Mouse (Mus musculus) forebrain, embryonic 10.5 days (tissue): ENCODE measurements around the gene Rfwd3. TPM values are rescaled to one million over a fixed set of nuclear protein-coding genes. Genes with fewer than 3 reads are reported as not detected.
"Not testable (repeated sequence)": the region's sequence is repeated elsewhere in the genome, so short reads cannot be mapped to it uniquely, and the experiment has no call there.

Experiments used
- DNase-seq: peaks from one replicate; pipeline ENCODE4 v3.0.0-alpha.2; 2017; ENCODE audit warnings: low spot score; ENCODE audit errors: extremely low spot score
- H3K27ac ChIP-seq: fragments of 300-500 bp; sonication (generic); 2 replicates; pipeline ENCODE4 v1.5.1; 2016; ENCODE audit warnings: mild to moderate bottlenecking
- H3K27me3 ChIP-seq: fragments of 300-500 bp; sonication (generic); 2 replicates; pipeline ENCODE4 v1.6.1; 2016; ENCODE audit warnings: mild to moderate bottlenecking; ENCODE audit not compliant: poor library complexity, severe bottlenecking
- H3K36me3 ChIP-seq: fragments of 300-500 bp; sonication (generic); replicated peaks from 2 replicates; pipeline ENCODE4 v1.6.1; 2016; ENCODE audit warnings: mild to moderate bottlenecking, moderate library complexity
- H3K4me1 ChIP-seq: fragments of 300-500 bp; sonication (generic); 2 replicates; pipeline ENCODE4 v1.6.1; 2016
- H3K4me3 ChIP-seq: fragments of 300-500 bp; sonication (generic); 2 replicates; pipeline ENCODE4 v1.5.1; 2016; ENCODE audit warnings: mild to moderate bottlenecking, moderate library complexity
- H3K9me3 ChIP-seq: fragments of 300-500 bp; sonication (generic); 2 replicates; pipeline ENCODE4 v1.6.1; 2016; ENCODE audit warnings: mild to moderate bottlenecking, moderate library complexity
- WGBS: fragments of 180-500 bp; shearing (Covaris S2); methylation state at CpG from one replicate; pipeline ENCODE4 v1.1.7; 2016; 5-methylcytosine and 5-hydroxymethylcytosine counted together
- polyA plus RNA-seq: library from polyadenylated mRNA; unstranded; fragments of >200 nt; fragmentation: Nextera tagmentation; extraction: Ambion mirVana; gene quantifications from 2 replicates; pipeline ENCODE4 v1.2.1, GENCODE M21; 2016

The Rfwd3 gene
- polyA plus RNA-seq, 1 experiment from 2014 or later: 107 TPM

DNA sequence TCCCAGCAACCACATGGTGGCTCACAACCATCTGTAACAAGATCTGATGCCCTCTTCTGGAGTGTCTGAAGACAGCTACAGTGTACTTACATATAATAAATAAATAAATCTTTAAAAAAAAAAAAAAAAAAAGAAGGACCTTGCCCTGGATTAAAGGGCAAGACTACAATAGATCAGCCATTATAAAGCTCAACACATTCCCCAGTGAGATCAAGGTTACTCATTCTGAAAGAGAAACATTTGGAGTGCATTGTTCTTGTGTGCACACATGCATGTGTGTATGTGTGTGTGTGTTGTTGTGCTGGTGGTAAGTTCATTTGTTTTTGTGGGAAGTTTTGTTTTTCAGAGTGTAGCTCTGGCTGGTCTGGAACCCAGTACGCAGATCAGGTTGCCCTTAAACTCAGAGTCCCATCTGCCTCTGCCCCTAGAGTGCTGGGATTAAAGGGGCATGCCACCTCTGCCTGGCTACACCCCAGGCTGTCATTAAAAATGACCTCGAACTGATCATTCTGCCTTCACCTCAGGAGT, 35.3 kb downstream of the Rfwd3 start:
- 76% methylated on average over 2 of the region's 2 CpGs for WGBS
- no peak for DNase-seq

DNA sequence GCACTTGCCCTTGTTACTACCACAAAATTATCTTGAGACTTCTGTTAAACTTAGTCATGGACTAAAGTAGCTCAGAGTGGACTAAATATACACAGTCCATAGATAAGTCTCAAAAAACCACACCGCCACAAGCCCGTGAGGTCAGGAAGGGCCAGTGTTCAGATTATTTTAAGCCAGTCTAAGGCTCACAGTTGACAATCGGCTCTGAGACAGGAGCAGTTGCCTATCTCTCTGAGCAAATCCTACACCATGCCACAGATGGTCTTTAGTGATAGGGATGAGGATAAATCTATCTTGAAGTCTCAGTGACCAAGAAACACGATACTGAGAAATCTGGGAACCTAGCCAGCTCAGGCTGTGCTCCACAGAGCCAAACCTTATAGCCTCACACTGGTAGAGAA, 38.0 kb downstream of the Rfwd3 start:
- no peak for DNase-seq
- Histone ChIP-seq H3K36me3 (no peaks in the 10 kb centered on the region), H3K9me3 (no peaks in the 10 kb centered on the region), H3K4me1 (peaks cover 15% of the 10 kb centered on the region), H3K27me3 (peaks cover 8% of the 10 kb centered on the region), H3K27ac (no peak overlapping the region), H3K4me3 (no peak overlapping the region)
- WGBS: 88% methylated on average over 4 of the region's 4 CpGs

More for the DNA sequence above, 35.3 kb downstream of the Rfwd3 start:
- peaks cover 8% of the 10 kb centered on the region for H3K27me3 ChIP-seq
- H3K27ac ChIP-seq: no peak overlapping the region
- no peak overlapping the region for H3K4me3 ChIP-seq
- peaks cover 5% of the 10 kb centered on the region for H3K36me3 ChIP-seq
- no peaks in the 10 kb centered on the region for H3K9me3 ChIP-seq
- H3K4me1 ChIP-seq: peaks cover 1% of the 10 kb centered on the region

- H3K27me3 ChIP-seq: peaks cover 8% of the 10 kb centered on the region
- no peak overlapping the region for H3K27ac ChIP-seq
- H3K9me3 ChIP-seq: no peaks in the 10 kb centered on the region
- peaks cover 15% of the 10 kb centered on the region for H3K4me1 ChIP-seq
- no peak overlapping the region for H3K4me3 ChIP-seq
- 92% methylated on average over 5 of the region's 5 CpGs for WGBS
- no peak for DNase-seq
- peaks cover 14% of the 10 kb centered on the region for H3K36me3 ChIP-seq
Measured at GRCm38 (mm10) chr8:111260251-111260650, 39.8 kb downstream of the Rfwd3 start.

- peaks cover 8% of the 10 kb centered on the region for H3K27me3 ChIP-seq
- H3K9me3 ChIP-seq: no peaks in the 10 kb centered on the region
- peaks cover 23% of the 10 kb centered on the region for H3K36me3 ChIP-seq
- H3K4me3 ChIP-seq: peak overlapping the region; percentile 92
- peak overlapping the region; percentile 98 for H3K27ac ChIP-seq
- WGBS: 11% methylated on average over 13 of the region's 13 CpGs
- peaks cover 15% of the 10 kb centered on the region for H3K4me1 ChIP-seq
- DNase-seq: no peak
Measured at GRCm38 (mm10) chr8:111259408-111259741, 40.6 kb downstream of the Rfwd3 start.

- peaks cover 15% of the 10 kb centered on the region for H3K4me1 ChIP-seq
- peak; percentile 92 for DNase-seq
- peaks cover 25% of the 10 kb centered on the region for H3K36me3 ChIP-seq
- H3K27ac ChIP-seq: peak within 1 kb of the TSS; percentile 98
- H3K9me3 ChIP-seq: no peaks in the 10 kb centered on the region
- H3K4me3 ChIP-seq: peak within 1 kb of the TSS; percentile 92
- WGBS: under 1% methylated on average over 72 of the region's 76 CpGs
- H3K27me3 ChIP-seq: peaks cover 8% of the 10 kb centered on the region
Measured at GRCm38 (mm10) chr8:111258631-111259407, 41.2 kb downstream of the Rfwd3 start, which contains the start of gene Glg1. TSS of gene Glg1 (minus strand) at chr8:111259216.

GRCm38 (mm10) chr8:111258010-111258630, 41.9 kb downstream of the Rfwd3 start:
- WGBS: under 1% methylated on average over 26 of the region's 26 CpGs
- Histone ChIP-seq H3K4me1 (peaks cover 15% of the 10 kb centered on the region), H3K4me3 (peak overlapping the region; percentile 92), H3K36me3 (peaks cover 27% of the 10 kb centered on the region), H3K27me3 (peaks cover 8% of the 10 kb centered on the region), H3K9me3 (no peaks in the 10 kb centered on the region), H3K27ac (peak overlapping the region; percentile 98)
- DNase-seq: no peak

- 89% methylated on average over 4 of the region's 4 CpGs for WGBS
- peaks cover 4% of the 10 kb centered on the region for H3K4me1 ChIP-seq
- H3K36me3 ChIP-seq: peaks cover 31% of the 10 kb centered on the region
- no peak for DNase-seq
- H3K4me3 ChIP-seq: no peak overlapping the region
- no peak overlapping the region for H3K27ac ChIP-seq
- H3K27me3 ChIP-seq: no peaks in the 10 kb centered on the region
- H3K9me3 ChIP-seq: no peaks in the 10 kb centered on the region
Measured at GRCm38 (mm10) chr8:111252487-111253112, 47.4 kb downstream of the Rfwd3 start.

- H3K27me3 ChIP-seq: no peaks in the 10 kb centered on the region
- no peak overlapping the region for H3K27ac ChIP-seq
- no peaks in the 10 kb centered on the region for H3K9me3 ChIP-seq
- DNase-seq: no peak
- no peaks in the 10 kb centered on the region for H3K4me1 ChIP-seq
- H3K36me3 ChIP-seq: peaks cover 18% of the 10 kb centered on the region
- WGBS: 78% methylated on average over 2 of the region's 2 CpGs
- no peak overlapping the region for H3K4me3 ChIP-seq
Measured at GRCm38 (mm10) chr8:111250111-111250510, 49.9 kb downstream of the Rfwd3 start.

DNA sequence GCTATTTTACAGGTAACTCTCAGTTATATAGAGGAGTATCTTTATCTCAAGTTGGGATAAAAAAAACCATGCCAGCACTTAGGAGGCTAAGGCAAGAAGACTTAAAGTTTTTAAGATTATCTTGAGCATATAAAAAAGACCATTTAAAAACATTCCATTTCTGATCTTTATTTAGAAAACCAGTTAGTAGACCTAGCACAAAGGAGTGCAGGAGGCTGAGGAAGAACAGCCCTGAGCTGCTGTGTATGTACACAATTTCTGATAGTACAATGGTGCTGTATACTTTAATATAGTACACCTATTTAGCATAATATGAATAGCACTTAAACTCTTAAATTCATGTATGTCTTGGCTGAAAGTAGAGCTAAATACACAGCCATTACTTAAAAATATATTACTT, 51.9 kb downstream of the Rfwd3 start:
- DNase-seq: no peak
- H3K4me3 ChIP-seq: no peak overlapping the region
- no peaks in the 10 kb centered on the region for H3K27me3 ChIP-seq
- H3K4me1 ChIP-seq: no peaks in the 10 kb centered on the region
- no peaks in the 10 kb centered on the region for H3K9me3 ChIP-seq
- peaks cover 9% of the 10 kb centered on the region for H3K36me3 ChIP-seq
- no peak overlapping the region for H3K27ac ChIP-seq

- not testable (repeated sequence) for H3K4me1 ChIP-seq, H3K36me3 ChIP-seq, H3K4me3 ChIP-seq, H3K27ac ChIP-seq, DNase-seq, H3K9me3 ChIP-seq, H3K27me3 ChIP-seq
- WGBS: 94% methylated on average over 1 of the region's 1 CpGs
Measured at GRCm38 (mm10) chr8:111246864-111247263, 53.2 kb downstream of the Rfwd3 start.

DNA sequence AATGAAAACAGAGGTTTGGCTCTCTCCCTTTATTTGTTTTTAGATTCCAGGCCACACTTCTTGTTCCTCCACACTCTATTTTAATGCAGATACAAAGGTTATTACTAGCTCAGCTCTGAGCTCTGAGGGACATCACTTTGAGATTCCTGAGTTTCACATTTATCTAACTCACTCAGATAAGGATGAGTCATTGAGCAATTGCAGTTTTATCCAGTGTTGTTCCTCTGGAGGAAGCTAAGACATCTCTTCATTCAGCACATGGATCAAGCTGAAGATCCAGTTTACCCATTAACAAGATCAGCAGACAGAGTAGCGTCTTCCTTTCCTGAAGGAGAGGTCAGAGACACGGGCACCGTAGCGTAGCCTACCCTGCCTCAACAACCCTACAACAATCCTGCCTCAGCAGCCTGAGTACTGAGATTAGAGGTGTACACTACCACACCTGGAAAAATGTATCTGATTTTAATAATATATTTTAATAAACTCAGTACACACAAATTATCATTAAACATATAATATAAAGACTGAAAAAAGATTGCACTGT, 53.7 kb downstream of the Rfwd3 start:
- Histone ChIP-seq H3K9me3 (no peaks in the 10 kb centered on the region), H3K36me3 (peaks cover 9% of the 10 kb centered on the region), H3K27me3 (no peaks in the 10 kb centered on the region), H3K4me1 (no peaks in the 10 kb centered on the region), H3K27ac (no peak overlapping the region), H3K4me3 (no peak overlapping the region)
- 87% methylated on average over 4 of the region's 4 CpGs for WGBS
- no peak for DNase-seq

DNA sequence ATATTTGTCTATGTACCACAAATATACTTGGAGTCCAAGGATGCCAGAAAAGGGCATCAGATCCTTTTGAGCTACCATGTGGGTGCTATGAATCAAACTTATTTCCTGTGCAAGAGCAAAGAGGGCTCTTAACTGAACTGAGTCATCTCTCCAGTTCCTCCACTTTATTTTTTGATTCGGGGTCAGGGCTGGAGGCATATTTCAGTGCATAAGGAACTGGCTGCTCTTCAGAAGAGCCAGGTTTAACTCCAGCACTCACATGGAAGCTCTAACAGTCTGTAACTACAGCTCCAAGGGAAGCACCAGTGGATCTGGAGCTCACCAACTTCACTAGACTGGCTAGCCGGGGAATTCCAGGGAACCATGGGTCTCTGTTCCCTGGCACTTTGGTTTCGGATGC, 62.7 kb downstream of the Rfwd3 start:
- Histone ChIP-seq H3K4me1 (peaks cover 5% of the 10 kb centered on the region), H3K9me3 (no peaks in the 10 kb centered on the region), H3K27me3 (no peaks in the 10 kb centered on the region), H3K4me3 (no peak overlapping the region), H3K27ac (no peak overlapping the region), H3K36me3 (no peaks in the 10 kb centered on the region)
- 82% methylated on average over 3 of the region's 3 CpGs for WGBS
- DNase-seq: no peak

- no peak for DNase-seq
- Histone ChIP-seq H3K4me1 (peaks cover 5% of the 10 kb centered on the region), H3K9me3 (no peaks in the 10 kb centered on the region), H3K36me3 (no peaks in the 10 kb centered on the region), H3K27ac (no peak overlapping the region), H3K4me3 (no peak overlapping the region), H3K27me3 (no peaks in the 10 kb centered on the region)
- WGBS: 99% methylated on average over 2 of the region's 2 CpGs
Measured at GRCm38 (mm10) chr8:111233730-111234129, 66.3 kb downstream of the Rfwd3 start.
